Mouse (Mus musculus): ENCODE results near the gene Wipi2. TPM values are rescaled to one million over a fixed set of nuclear protein-coding genes. Genes with fewer than 3 reads are reported as not detected.

The Wipi2 gene
- total RNA-seq, 1 experiment = 62.4 TPM

GRCm38 (mm10) chr5:142614513-142614912, 13.0 kb upstream of the Wipi2 start:
- no peaks in the 10 kb centered on the region for H3K9me3 ChIP-seq (ENCODE audit: control insufficient read depth, insufficient read depth, low read depth, low read length)
- H3K36me3 ChIP-seq (ENCODE audit: control insufficient read depth, insufficient read depth, low read length, poor library complexity, severe bottlenecking) = no peaks in the 10 kb centered on the region
- H3K9ac ChIP-seq (ENCODE audit: insufficient read depth, low read depth, low read length, poor library complexity, severe bottlenecking) = no peak overlapping the region
- H3K4me1 ChIP-seq (ENCODE audit: control insufficient read depth in 2 of 2, insufficient read depth in 2 of 2, low read length in 2 of 2, poor library complexity in 1 of 2) = peaks cover 0 to 2% of the 10 kb centered on the region in 2 experiments; a peak in 2 of 4 replicates
- in situ Hi-C loops (cut with MboI; ENCODE audit: low sequenced_read_pairs in 2 of 2, unreplicated experiment in 2 of 2) = no loop called here
- no peak overlapping the region for H3K27ac ChIP-seq (ENCODE audit: insufficient read depth, low read depth, low read length, poor library complexity, severe bottlenecking)
- TF ChIP-seq MAFK (IDR thresholded peaks at IDR 0.05; ENCODE audit: insufficient read depth, low read depth, low read length) = no peak
- TF ChIP-seq HCFC1 (IDR thresholded peaks at IDR 0.05; ENCODE audit: borderline replicate concordance, insufficient read depth, low read length) = no peak
- no peak for TF ChIP-seq ZNF384 (IDR thresholded peaks at IDR 0.05; ENCODE audit: low read depth, low read length)
- TF ChIP-seq CHD2 (IDR thresholded peaks at IDR 0.05; ENCODE audit: low read depth, low read length) = no peak
- no peak for TF ChIP-seq ZC3H11A (IDR thresholded peaks at IDR 0.05; ENCODE audit: borderline replicate concordance, low read depth, low read length)
- H3K4me3 ChIP-seq (ENCODE audit: insufficient read depth in 1 of 2, low read depth in 1 of 2, low read length in 2 of 2, poor library complexity in 1 of 2, severe bottlenecking in 1 of 2) = no peak overlapping the region
- no peak for DNase-seq (ENCODE audit: low read depth, low spot score)

GRCm38 (mm10) chr5:142615638-142616037, 11.9 kb upstream of the Wipi2 start:
- Histone ChIP-seq H3K27ac (ENCODE audit: insufficient read depth, low read depth, low read length, poor library complexity, severe bottlenecking) (no peak overlapping the region), H3K4me3 (ENCODE audit: insufficient read depth in 1 of 2, low read depth in 1 of 2, low read length in 2 of 2, poor library complexity in 1 of 2, severe bottlenecking in 1 of 2) (no peak overlapping the region), H3K36me3 (ENCODE audit: control insufficient read depth, insufficient read depth, low read length, poor library complexity, severe bottlenecking) (no peaks in the 10 kb centered on the region), H3K9ac (ENCODE audit: insufficient read depth, low read depth, low read length, poor library complexity, severe bottlenecking) (no peak overlapping the region), H3K9me3 (ENCODE audit: control insufficient read depth, insufficient read depth, low read depth, low read length) (no peaks in the 10 kb centered on the region), H3K4me1 (ENCODE audit: control insufficient read depth in 2 of 2, insufficient read depth in 2 of 2, low read length in 2 of 2, poor library complexity in 1 of 2) (no peaks in the 10 kb centered on the region; a peak in 1 of 4 replicates)
- in situ Hi-C loops (cut with MboI; ENCODE audit: low sequenced_read_pairs in 2 of 2, unreplicated experiment in 2 of 2) = no loop called here
- no peak for TF ChIP-seq HCFC1 (IDR thresholded peaks at IDR 0.05; ENCODE audit: borderline replicate concordance, insufficient read depth, low read length)
- no peak for TF ChIP-seq ZC3H11A (IDR thresholded peaks at IDR 0.05; ENCODE audit: borderline replicate concordance, low read depth, low read length)
- TF ChIP-seq MAFK (IDR thresholded peaks at IDR 0.05; ENCODE audit: insufficient read depth, low read depth, low read length) = no peak
- no peak for TF ChIP-seq CHD2 (IDR thresholded peaks at IDR 0.05; ENCODE audit: low read depth, low read length)
- TF ChIP-seq ZNF384 (IDR thresholded peaks at IDR 0.05; ENCODE audit: low read depth, low read length) = no peak
- DNase-seq (ENCODE audit: low read depth, low spot score) = no peak

- Histone ChIP-seq H3K4me1 (ENCODE audit: control insufficient read depth in 2 of 2, insufficient read depth in 2 of 2, low read length in 2 of 2, poor library complexity in 1 of 2) (no peaks in the 10 kb centered on the region), H3K9me3 (ENCODE audit: control insufficient read depth, insufficient read depth, low read depth, low read length) (no peaks in the 10 kb centered on the region), H3K4me3 (ENCODE audit: insufficient read depth in 1 of 2, low read depth in 1 of 2, low read length in 2 of 2, poor library complexity in 1 of 2, severe bottlenecking in 1 of 2) (no peak overlapping the region), H3K36me3 (ENCODE audit: control insufficient read depth, insufficient read depth, low read length, poor library complexity, severe bottlenecking) (no peaks in the 10 kb centered on the region), H3K27ac (ENCODE audit: insufficient read depth, low read depth, low read length, poor library complexity, severe bottlenecking) (no peak overlapping the region), H3K9ac (ENCODE audit: insufficient read depth, low read depth, low read length, poor library complexity, severe bottlenecking) (no peak overlapping the region)
- in situ Hi-C loops (cut with MboI; ENCODE audit: low sequenced_read_pairs in 2 of 2, unreplicated experiment in 2 of 2) = no loop called here
- DNase-seq (ENCODE audit: low read depth, low spot score) = no peak
- TF ChIP-seq ZC3H11A (IDR thresholded peaks at IDR 0.05; ENCODE audit: borderline replicate concordance, low read depth, low read length) = no peak
- no peak for TF ChIP-seq ZNF384 (IDR thresholded peaks at IDR 0.05; ENCODE audit: low read depth, low read length)
- no peak for TF ChIP-seq HCFC1 (IDR thresholded peaks at IDR 0.05; ENCODE audit: borderline replicate concordance, insufficient read depth, low read length)
- TF ChIP-seq CHD2 (IDR thresholded peaks at IDR 0.05; ENCODE audit: low read depth, low read length) = no peak
- no peak for TF ChIP-seq MAFK (IDR thresholded peaks at IDR 0.05; ENCODE audit: insufficient read depth, low read depth, low read length)
These were observed 11.2 kb upstream of the Wipi2 start for GRCm38 (mm10) chr5:142616326-142616725.

GRCm38 (mm10) chr5:142619866-142620265, 7.6 kb upstream of the Wipi2 start:
- H3K4me1 ChIP-seq (ENCODE audit: control insufficient read depth in 2 of 2, insufficient read depth in 2 of 2, low read length in 2 of 2, poor library complexity in 1 of 2) = no peaks in the 10 kb centered on the region
- no peak for DNase-seq (ENCODE audit: low read depth, low spot score)
- H3K9me3 ChIP-seq (ENCODE audit: control insufficient read depth, insufficient read depth, low read depth, low read length) = no peaks in the 10 kb centered on the region
- no peak overlapping the region for H3K9ac ChIP-seq (ENCODE audit: insufficient read depth, low read depth, low read length, poor library complexity, severe bottlenecking)
- no peak overlapping the region for H3K27ac ChIP-seq (ENCODE audit: insufficient read depth, low read depth, low read length, poor library complexity, severe bottlenecking)
- no peak overlapping the region for H3K4me3 ChIP-seq (ENCODE audit: insufficient read depth in 1 of 2, low read depth in 1 of 2, low read length in 2 of 2, poor library complexity in 1 of 2, severe bottlenecking in 1 of 2)
- no peaks in the 10 kb centered on the region for H3K36me3 ChIP-seq (ENCODE audit: control insufficient read depth, insufficient read depth, low read length, poor library complexity, severe bottlenecking)
- TF ChIP-seq ZC3H11A (IDR thresholded peaks at IDR 0.05; ENCODE audit: borderline replicate concordance, low read depth, low read length) (peak; percentile 61; the same call in 1 of the 2 replicates), ZNF384 (IDR thresholded peaks at IDR 0.05; ENCODE audit: low read depth, low read length) (no peak)
- in situ Hi-C loops (cut with MboI; ENCODE audit: low sequenced_read_pairs in 2 of 2, unreplicated experiment in 2 of 2) = loop anchor here in 1 of 2 experiments (5.0 kb wide), 1 partner anchor 138 kb away; no protein-coding TSS in a partner anchor

GRCm38 (mm10) chr5:142621421-142621820, 6.1 kb upstream of the Wipi2 start:
- no peak for DNase-seq (ENCODE audit: low read depth, low spot score)
- Histone ChIP-seq H3K4me1 (ENCODE audit: control insufficient read depth in 2 of 2, insufficient read depth in 2 of 2, low read length in 2 of 2, poor library complexity in 1 of 2) (no peaks in the 10 kb centered on the region), H3K9me3 (ENCODE audit: control insufficient read depth, insufficient read depth, low read depth, low read length) (no peaks in the 10 kb centered on the region), H3K4me3 (ENCODE audit: insufficient read depth in 1 of 2, low read depth in 1 of 2, low read length in 2 of 2, poor library complexity in 1 of 2, severe bottlenecking in 1 of 2) (no peak overlapping the region), H3K27ac (ENCODE audit: insufficient read depth, low read depth, low read length, poor library complexity, severe bottlenecking) (no peak overlapping the region), H3K9ac (ENCODE audit: insufficient read depth, low read depth, low read length, poor library complexity, severe bottlenecking) (no peak overlapping the region), H3K36me3 (ENCODE audit: control insufficient read depth, insufficient read depth, low read length, poor library complexity, severe bottlenecking) (no peaks in the 10 kb centered on the region)
- TF ChIP-seq HCFC1 (IDR thresholded peaks at IDR 0.05; ENCODE audit: borderline replicate concordance, insufficient read depth, low read length) (no peak), ZNF384 (IDR thresholded peaks at IDR 0.05; ENCODE audit: low read depth, low read length) (no peak), MAFK (IDR thresholded peaks at IDR 0.05; ENCODE audit: insufficient read depth, low read depth, low read length) (no peak), ZC3H11A (IDR thresholded peaks at IDR 0.05; ENCODE audit: borderline replicate concordance, low read depth, low read length) (no peak), CHD2 (IDR thresholded peaks at IDR 0.05; ENCODE audit: low read depth, low read length) (no peak)
- in situ Hi-C loops (cut with MboI; ENCODE audit: low sequenced_read_pairs in 2 of 2, unreplicated experiment in 2 of 2) = loop anchor here in 1 of 2 experiments (5.0 kb wide), 1 partner anchor 139 kb away; no protein-coding TSS in a partner anchor
